Mouse (Mus musculus) thymus, postnatal 10 days (tissue): Measurements from ENCODE around the gene Slc6a4.

Experiments
- DNase-seq, 2 experiments: peaks; one replicate each; pipeline ENCODE4 v3.0.0; 2021; ENCODE audit warnings: low spot score in 2 of 2

Gene Slc6a4

DNA sequence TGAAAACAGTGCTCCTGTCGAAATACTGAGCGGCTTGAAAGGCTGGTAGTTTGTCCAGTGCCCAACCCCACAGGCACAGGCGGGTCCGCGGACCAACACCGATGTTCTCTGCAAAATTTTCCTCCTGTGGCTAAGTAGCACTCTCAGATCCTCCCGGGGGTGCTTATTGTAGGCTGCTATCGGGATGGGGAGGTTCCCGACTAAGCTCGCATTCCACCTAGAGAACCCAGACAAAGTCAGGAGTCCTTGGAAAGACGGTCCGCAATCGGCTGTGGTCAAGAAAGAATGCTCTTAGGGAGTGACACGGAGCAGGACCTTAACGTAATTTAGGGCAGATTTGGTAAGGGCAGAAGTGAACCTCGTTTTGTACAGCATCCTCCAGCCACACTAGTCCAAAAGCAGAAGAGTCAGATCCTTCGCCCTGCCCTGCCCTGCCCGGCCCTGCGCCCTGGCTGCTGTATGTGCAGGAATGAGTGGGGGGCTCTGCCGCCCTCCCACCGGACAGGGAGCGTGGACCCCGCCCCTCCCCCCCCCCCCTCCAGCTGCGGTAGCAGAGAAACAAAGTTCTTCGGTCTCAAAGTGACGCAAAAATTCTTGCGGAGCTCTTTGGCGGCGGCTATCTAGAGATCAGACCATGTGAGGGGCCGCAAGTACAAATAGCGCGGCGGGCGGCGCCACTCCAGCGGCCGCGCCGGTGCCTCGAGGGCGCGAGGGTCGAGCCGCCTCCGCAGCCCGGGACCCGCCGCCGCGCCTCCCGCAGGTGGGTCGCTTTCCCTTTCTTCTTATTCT lies at the start of gene Slc6a4:
Gene Slc6a4, plus strand, starts transcription at position 688 of the 789 bp plus-strand sequence.
- DNase-seq = no peak

DNA sequence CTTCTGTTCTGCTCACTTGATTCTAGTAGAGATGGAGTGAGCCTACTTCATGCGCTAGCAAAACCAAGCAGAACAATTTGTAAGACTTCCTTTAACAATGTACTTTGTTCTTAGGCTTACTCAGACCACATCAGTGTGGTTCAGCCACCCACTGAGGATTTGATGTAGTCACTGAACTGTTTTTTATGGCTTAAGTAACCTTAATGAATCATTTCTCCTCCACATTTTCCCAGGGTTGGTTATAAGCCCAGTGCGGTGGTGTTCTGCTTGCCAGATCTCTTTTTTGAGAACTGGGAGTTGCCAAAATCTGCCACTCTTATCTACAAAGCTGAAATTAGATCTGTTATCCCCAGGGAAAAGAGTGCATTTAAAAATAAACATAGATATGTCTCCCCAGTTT lies 44.9 kb upstream of the Slc6a4 start:
- no peak for DNase-seq

DNA sequence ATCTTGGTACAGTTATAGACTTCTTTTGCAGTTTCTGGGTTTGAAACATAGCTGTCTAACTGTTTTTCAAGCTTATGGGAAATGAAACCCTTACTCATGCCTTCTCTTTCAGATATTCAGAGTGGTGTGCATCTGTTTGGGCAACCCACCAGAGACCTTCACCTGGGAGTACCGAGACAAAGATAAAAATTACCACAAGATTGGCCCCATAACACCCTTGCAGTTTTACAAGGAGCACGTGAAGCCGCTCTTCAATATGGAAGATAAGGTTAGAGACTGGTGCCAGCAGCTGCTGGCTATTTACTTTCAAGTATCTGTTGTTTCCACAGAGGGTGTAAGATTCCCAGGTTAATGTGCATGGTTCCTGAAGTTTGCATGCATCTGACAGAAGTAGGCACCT lies 32.7 kb upstream of the Slc6a4 start:
- DNase-seq = no peak

DNA sequence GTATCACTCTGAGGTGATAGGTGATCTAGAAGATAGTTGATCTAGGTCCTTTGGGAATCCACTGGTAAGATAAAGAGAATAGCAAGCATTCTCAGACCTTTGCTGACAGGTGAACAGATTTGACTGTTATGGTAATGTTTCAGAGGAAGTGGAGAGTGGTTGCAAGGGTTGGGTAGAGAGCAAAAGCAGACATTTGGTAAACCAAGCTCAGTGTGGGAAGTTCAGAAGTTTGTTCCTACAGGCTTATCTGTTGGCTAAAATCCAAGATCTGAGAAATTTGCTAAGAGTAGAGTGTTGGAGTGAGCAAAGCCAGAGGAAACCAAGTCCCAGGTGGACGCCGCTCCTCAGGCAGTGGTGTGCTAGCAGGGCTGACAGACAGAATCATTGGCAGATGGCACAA lies 28.1 kb upstream of the Slc6a4 start:
- DNase-seq = no peak

DNA sequence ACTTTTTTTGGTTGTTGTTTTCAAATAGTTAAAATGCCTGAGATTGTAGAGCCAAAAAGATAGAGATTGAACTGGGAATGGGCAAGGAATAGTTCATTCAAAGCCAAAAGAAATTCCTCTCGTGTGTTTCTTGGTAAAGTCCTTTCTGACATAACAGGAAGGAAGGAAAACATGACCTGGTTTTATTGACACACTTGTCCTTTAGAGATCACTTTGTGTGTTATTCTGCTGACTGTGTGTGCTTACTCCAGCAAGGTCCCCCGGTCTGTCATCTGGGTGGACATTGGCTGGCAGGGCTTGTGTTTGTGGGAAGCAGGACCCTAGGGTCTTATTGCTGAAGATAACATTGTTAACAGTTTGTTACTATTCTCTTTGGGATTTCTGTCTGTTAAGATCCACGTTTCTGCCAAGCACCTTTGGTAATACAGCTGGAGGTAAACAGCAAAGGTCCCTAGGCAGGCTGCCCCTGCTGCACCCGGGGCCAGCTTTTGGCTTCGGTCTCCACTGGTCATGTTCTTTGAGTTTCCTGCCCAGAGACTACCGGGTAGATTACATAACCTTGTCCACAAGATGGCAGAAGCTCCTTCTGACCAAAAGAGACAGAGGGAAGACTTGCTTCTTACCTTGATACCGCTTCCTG lies 23.6 kb upstream of the Slc6a4 start:
- DNase-seq = no peak

DNA sequence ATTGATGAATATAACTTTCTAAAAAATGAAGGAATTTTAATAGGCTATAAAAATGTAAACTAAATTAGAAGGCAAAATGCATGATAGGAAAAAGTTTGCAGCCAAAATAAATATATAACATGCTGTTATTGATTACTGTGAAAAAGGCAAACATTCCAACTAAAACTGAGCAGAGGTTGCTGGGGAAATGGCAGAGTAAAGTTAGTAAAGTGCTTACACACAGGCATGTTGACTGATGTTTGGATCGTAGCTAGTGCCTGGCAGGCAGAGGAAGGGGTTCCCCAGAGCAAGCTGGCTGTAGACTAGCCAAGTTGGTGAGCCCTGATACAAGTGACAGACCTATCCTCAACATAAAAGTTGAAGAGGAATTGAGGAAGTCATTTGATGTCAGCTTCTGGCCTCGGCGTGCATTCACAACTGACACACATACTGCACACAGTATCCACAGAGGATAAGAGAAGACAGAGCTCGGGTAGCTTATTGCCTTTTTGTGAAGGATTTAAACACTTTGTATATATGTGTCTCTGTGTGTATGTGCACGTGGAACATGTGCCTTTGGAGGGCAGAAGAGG lies 16.7 kb upstream of the Slc6a4 start:
- DNase-seq = no peak

DNA sequence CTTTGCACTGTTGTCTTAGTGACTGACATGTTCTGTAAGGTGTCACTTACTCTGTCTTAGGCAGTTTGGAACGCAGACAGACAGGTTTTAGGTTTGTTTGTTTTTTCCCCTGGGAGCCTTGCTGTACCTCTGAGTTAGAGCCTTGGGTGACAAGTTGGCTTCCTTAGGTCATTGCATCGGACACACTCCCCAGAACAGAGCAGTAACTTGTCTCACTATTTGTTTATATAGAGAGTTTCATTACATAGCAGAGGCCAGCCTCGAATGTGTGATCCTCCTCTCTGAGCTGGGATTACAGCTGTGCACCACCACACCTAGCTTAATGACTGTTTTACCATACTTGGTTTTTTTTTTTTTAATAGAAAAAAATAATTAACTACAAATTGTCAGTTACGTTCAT lies 16.0 kb upstream of the Slc6a4 start:
- DNase-seq = no peak

DNA sequence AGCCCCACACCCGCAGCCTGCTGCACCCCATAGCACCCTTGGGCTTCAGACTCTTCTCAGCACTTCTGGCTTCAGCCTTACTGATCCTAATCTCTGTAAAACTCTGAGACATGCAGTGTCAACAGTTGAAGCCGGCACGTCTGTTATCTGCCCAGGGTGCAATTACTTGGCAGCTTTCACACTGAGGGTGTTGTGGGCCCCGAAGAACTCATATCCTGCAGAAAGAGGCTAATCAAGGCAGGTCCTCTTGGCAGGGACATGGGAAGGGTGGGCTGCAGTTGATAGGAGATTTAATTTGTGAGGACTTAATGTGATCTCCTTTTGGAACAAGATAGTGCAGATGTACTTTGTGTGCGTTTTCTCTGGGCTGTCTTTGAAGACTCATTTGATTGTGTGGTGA lies 14.8 kb upstream of the Slc6a4 start:
- no peak for DNase-seq

DNA sequence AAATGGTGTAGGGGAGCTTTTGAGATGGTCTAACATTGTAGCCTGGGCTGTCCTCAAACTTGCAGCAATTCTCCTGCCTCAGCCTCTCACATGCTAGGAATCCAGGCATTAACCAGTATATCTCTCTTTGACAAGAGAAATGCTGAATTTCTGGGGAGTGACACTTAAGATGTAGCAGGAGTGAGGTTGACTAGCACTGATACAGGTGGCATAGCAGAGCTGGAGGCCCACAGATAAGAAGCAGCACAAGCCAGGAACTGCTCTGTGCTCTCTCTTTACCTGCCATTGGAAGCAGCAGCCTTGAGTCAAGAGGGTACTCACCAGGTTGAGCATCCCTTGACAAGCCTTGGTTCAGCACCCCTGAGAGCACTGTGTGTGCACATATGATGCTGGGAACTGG lies 14.2 kb upstream of the Slc6a4 start:
- no peak for DNase-seq

DNA sequence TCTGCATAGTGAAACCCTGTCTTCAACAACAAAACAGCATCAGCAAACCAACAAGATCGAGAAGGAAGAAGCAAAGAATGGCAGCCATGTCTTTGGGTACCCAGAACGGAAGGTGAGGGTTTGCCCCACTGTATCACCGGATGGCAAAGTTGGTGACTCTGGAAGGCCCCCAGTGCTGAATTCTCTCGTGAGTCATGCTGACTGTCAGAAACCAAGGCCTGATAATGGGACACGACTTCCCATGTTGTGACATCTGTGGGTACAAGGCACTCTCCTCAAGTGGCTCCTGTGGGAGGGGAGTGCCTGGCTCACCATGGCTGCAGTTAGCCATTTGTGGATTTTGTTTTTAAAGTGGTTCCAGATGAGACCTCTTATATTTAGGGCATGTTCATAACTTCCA lies 7.6 kb upstream of the Slc6a4 start:
- DNase-seq = no peak

DNA sequence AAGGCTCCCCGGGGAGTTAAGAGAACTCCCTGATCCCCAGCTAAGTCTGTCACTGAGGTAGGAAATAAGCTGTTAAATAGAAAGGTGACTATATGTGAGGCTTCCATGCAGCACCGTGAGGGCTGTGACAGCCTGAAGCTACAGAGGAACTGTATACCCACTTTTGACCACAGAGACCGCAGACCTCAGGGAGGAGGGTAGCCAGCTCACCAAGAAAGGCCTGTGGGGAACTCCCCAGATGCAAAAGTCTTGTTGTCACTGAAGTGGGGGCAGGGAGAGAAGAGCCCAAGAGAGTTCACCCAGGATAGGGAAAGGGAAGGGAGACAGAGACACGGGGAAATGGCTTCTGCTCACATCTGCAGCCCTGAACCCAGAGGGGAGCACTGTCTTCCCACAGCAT lies 5.5 kb upstream of the Slc6a4 start:
- DNase-seq = peak; percentile 10 to 23

DNA sequence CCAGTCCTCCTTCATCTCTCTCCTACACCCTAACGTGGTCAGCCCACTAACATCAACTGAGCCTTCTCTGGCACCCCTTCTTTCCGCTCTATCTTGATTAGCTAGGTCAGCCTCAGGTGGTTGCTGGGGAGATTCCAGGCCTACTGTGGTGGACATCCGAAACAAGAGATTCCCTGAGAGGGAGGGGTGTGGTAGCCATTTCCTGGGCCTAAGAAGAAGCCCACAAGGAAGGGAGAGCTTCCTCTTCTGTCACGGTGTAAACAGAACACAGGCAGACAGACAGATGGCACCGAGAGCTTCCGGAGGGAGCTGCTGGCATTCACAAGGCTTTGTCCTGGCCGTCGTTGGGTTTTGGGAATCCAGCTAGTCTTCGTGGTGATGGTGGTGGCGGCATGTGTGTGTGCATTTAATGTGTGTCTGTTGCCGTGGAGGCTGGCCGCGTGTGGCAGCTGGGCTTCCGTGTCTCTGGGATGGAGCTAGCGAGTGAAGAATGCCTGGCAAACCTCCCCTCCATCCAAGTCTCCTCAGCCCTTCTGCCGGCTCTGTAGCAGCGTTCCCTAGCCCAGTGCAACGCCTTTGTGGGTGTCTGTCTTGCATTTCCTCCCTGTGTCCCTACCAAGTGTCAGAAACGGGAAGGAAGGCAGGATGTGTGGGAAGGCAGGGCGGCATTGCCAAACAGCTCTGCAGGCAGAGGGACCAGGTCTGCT lies 2.3 kb upstream of the Slc6a4 start:
- no peak for DNase-seq

DNA sequence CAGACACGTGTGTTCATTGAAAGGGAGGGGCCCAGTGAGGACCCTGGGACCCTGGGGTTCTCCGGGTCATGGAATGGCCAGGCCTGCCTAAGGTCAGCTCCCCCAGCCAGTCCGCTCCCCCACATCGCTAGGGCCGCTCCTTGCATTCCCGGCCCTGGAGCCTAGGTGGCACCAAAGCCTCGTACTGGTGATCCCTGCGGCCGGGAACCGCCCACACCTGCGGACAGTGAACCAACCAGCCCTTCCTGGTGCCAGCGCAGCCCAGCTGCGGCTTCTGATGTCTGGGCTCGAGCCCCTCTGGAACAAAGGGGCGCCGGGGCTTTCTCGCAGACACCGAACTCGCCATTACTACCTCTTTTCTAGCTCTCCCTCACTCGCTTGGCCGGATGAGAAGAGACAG lies 1.1 kb upstream of the Slc6a4 start:
- DNase-seq = peak; percentile 11 to 56

DNA sequence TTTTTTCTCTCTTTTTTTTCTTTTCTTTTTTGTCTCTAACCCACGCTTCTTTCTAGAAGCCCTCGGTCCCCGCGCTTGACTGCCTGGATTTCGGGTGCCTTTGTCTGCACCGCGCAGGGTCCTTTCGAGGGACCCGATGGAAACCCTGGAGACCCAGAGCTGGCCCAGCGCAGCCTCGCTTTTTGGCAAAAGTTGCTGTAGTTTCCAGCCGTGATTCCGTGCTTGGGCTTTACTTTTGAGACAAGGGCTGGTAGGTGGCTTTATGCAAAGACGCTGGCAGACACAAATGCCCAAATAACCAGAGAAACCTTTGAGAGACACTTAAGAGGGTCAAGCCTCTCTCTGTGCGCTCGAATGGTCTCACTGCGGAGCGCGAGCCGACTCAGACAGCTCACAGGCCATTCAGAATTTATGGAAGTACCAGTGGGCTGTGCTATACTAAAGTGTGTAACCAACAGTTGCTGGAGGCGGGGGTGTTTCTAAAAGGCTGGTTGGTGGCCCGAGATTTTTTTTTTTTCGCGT lies 363 bp downstream of the Slc6a4 start:
- DNase-seq = no peak

DNA sequence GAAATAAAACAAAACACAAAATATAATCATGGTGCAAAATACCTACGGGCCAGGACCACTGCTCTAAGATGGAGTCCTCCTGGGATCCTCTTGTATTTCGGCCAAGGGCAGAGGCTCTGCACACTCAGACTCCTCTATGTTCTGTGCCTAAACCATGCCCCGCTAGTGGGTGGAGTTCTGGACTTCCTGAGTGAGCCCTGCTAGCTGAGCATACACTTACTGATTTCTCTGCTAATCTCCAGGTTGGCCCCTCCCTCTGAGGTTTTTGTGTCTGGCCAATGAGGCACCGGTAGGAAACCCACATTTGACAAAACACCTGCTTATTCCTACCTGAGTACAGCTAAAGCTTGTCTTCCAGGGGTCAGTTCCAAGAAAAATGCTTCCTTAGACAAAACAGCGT lies 2.3 kb downstream of the Slc6a4 start:
- no peak for DNase-seq

DNA sequence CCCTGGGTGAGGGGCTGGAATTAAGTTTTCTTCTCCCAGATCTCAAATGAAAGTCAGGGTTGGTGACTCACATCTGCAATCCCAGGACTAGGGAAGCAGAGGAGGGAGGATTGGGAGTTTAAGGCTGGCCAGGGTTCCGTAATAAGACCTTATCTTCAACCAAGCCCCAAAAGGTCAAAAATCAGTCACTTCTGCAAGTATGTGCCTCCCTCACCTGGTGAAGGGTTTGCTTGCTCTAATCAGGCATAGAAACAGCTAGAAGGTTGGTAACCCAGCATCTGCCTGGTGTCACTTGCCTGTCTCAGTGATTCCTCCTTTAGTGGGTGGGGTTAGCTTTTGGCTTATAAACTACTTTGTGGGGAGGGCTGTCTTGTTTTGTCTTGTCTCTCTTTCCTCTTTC lies 4.0 kb downstream of the Slc6a4 start:
- DNase-seq = no peak

DNA sequence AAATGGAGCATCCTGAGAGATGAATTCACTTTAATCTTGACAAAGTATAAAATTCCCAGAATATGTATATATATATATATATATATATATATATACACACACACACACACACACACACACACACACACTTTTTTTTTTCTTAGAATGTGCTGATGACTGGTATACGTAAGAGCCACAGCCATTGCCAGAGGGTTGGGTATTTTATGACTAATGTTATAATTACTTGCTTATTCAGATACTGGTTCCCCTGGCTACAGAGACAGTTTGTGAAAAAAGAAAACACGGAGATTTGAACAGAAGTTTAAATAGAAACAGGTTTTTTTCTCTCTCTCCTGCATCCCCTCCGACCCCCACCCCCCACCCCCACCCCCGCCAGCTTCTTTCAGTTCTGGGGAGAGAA lies 7.5 kb downstream of the Slc6a4 start:
- no peak for DNase-seq

DNA sequence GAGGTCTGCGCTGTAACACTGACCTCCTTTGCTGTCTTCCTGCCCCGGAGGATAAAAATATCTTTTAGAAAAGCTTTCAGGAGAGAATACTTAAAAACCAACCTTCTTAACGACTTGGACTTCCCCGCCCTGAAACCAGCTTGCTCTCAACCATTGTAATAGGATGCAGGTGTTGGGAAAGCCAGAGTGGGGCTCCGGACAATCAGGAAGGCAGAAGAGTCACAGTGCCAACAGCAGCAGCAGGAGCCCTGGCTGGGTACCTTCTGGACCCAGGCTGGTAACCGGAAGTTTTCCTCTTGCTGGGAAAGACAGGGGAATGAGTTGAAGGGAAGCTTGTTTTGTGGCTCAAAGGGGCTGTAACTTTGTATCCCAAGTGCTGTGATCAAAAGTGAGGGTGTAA lies 8.2 kb downstream of the Slc6a4 start:
- DNase-seq = no peak

DNA sequence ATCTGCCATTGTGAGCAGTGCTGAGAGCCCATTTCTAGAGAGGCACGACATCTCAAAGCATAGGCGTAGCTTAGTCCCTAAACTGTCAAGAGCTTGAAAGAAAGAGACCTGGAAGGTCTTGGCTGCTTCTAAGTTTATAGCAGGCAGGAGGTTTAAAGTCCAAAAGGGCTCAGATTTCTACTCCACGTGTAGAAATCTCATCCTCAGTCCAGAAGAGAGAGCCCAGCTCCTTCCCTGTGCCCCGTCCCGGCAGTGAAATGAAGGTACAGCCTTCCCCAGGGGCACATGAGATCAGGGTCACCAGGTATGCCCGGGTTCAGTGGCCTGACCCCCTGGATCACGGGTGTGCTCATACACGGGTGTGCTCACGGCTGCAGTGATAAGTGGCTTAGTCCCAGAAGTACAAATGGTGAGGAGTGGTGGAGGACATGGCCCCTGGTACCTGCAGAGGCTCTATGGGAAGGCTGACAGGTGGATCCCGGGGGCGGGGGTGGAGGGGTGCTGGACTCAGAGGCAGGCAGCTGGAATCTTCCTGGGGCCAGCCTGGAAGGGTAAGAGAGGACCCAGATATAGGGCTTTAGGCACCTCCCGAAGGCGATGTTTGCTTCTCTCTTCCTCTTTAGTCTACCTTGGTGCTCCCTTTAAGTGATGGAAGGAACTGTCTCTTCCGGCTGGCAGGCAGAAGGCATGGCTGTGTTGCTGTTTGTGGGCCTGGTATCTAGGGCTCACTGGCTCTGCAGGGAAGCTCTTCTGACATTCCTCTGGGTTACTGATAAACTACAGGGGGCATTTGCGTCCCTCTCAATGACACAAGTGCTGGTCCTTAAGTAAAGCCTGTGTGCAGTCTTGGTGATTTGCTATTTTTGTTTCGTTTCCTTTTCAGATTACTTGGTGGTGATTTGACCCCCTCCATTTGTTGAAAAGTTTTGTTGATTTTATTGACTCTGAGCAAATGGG lies 10.9 kb downstream of the Slc6a4 start:
- DNase-seq = no peak

DNA sequence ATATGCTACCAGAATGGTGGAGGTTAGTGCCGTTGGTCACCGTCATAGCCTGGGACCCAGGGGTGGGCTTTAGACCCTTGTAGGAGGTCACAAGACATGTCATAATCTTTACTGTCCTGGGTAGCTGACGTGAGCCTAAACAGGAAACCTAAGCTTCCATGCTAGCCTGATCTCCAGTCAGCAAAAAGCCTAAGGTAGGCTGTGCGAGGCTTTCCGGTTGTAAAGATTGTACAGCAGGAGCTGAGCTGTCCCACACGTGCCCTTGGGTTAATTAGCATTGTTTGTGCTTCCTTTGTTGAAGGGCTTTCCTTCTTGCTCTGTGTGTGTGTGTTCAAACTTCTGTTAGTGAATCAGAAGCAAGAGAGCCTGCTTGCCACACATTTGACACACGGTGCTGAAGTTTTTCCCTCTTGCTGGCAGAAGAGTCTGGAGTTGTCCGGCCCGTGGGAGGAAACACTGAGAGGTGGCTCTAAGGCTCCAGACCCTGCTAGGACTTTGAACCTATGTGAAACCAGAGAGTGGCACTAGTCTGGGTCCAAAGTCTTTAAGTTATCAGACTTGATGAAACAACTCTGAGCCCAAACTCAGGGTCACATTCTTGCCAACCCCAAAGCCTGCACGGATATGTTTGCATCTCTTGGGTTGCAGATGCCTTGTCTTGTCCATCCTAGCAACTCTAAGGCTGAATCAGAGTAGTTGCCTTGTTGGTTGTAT lies 12.5 kb downstream of the Slc6a4 start:
- no peak for DNase-seq

DNA sequence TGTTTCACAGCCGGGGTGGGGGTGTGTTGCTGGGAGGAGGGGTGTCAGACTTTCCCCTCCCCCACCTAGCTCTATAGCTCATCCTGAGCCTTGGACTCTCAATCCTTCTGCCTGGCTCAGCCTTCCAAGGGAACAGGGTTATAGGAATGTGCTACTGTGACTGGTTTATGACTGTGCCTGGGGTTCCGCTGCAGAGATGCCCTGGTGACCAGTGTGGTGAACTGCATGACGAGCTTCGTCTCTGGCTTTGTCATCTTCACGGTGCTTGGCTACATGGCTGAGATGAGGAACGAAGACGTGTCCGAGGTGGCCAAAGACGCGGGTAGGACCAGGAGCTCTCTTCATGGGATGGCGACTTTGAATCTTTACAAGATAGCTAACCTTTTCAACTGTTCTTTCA lies 19.6 kb downstream of the Slc6a4 start:
- DNase-seq = no peak
